28 mouse cellular contexts compared by ENCODE assay signal in the genomic region with DNA sequence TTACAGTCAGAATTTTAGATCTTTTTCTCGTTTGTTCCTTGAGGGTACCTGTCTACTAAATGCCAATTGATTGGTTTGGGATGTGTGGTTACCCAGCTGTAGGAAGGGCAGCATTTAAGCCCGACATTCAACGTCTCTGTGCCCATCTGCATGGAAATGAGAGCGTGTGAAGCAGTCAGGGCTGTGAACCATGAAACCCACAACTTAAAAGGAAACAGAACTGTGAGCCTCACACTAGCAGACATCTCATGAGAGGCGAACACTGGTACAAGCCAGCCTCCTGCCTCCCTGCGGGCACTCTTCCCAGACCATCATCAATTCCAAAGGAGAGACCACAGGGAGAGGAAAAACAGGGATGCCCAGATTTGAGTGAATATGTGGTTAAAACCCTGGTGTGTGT. TPM values are rescaled to one million over a fixed set of nuclear protein-coding genes. Genes with fewer than 3 reads are reported as not detected.
A peak's percentile ranks its signal among the peaks of the same experiment; 100 is the strongest.
DNase-seq lines count a peak whose midpoint lies in the region; ATAC-seq and TF ChIP-seq lines count a peak whose summit lies in the region.
"Had no signal": no experiment of that assay in that cellular context is flagged by ENCODE, and none has a peak within 500 bp of the region (broad histone marks: within the 10 kb centered on the region; RNA-seq: fewer than 3 reads in every experiment).

No protein-coding gene starts in this region.

- POLR2A ChIA-PET in Patski (lab: Charles Lee) = no interaction called here

- H3K27ac ChIP-seq in forebrain, embryonic 12.5 days = no peak overlapping the region
- H3K27ac ChIP-seq: hindbrain, embryonic 15.5 days; layer of hippocampus, adult 2 months; limb, embryonic 12.5 days; liver, embryonic 12.5 days; stomach, embryonic 15.5 days had no signal

- no peak for TF ChIP-seq CTCF in Patski (IDR thresholded peaks at IDR 0.05)

- DNase-seq in right cerebral cortex, postnatal 4 days = peak; percentile 29
- no peak for DNase-seq in right cerebral cortex, adult 2 months (ENCODE audit: low spot score in 2 of 2)
- DNase-seq in Patski (ENCODE audit: low read depth, low spot score) = peak; percentile 9
- peak; percentile 70 for DNase-seq in splenic B cell, adult 2 months (ENCODE audit: low read depth, low spot score)
- DNase-seq in layer of hippocampus, postnatal 14 days (ENCODE audit: low spot score in 2 of 2) = no peak
- DNase-seq: adrenal gland, postnatal 10 days; cerebellum, adult 2 months; gastrocnemius, postnatal 10 days; kidney, adult 9 months; kidney, postnatal 14 days; lung, adult 18-20 months; lung, postnatal 10 days had no signal

- no peak for ATAC-seq in Patski
- ATAC-seq in neutrophil, adult 5-6 weeks (ENCODE audit: extremely low read depth, insufficient number of reproducible peaks, low FRiP score, poor library complexity, severe bottlenecking) = peak; percentile 47; the same call in 1 of the 2 replicates
- ATAC-seq in forebrain, embryonic 12.5 days (ENCODE audit: low FRiP score) = no peak
- ATAC-seq: activated CD4-positive, CD25-positive, alpha-beta regulatory T cell, adult 4 months; forebrain, embryonic 14.5 days; intestine, embryonic 16.5 days; liver, embryonic 12.5 days had no signal

- H3K9ac ChIP-seq in forebrain, embryonic 12.5 days = no peak overlapping the region
- H3K9ac ChIP-seq: hindbrain, embryonic 15.5 days; limb, embryonic 12.5 days; liver, embryonic 12.5 days; stomach, embryonic 15.5 days had no signal

- H3K9me3 ChIP-seq in forebrain, embryonic 12.5 days = no peaks in the 10 kb centered on the region
- H3K9me3 ChIP-seq: hindbrain, embryonic 15.5 days; limb, embryonic 12.5 days; liver, embryonic 12.5 days; stomach, embryonic 15.5 days had no signal

- H3K4me3 ChIP-seq in forebrain, embryonic 12.5 days (replicated peaks) = no peak overlapping the region
- H3K4me3 ChIP-seq: erythroblast, embryonic 14.5 days; hindbrain, embryonic 15.5 days; layer of hippocampus, adult 2 months; limb, embryonic 12.5 days; liver, embryonic 12.5 days; stomach, embryonic 15.5 days had no signal

- CTCF ChIA-PET in Patski (lab: Charles Lee) = no interaction called here

- in situ Hi-C loops in Patski (cut with MboI; ENCODE audit: low pct_unique_long_range_greater_than_20kb) = no loop called here

- no peaks in the 10 kb centered on the region for H3K27me3 ChIP-seq in Patski
- H3K27me3 ChIP-seq in splenic B cell, adult 2 months (ENCODE audit: control insufficient read depth, insufficient read depth, low read length, poor library complexity, severe bottlenecking) = no peaks in the 10 kb centered on the region
- no peaks in the 10 kb centered on the region for H3K27me3 ChIP-seq in forebrain, embryonic 12.5 days
- H3K27me3 ChIP-seq: hindbrain, embryonic 15.5 days; limb, embryonic 12.5 days; liver, embryonic 12.5 days; stomach, embryonic 15.5 days had no signal

- no peak overlapping the region for H3K4me2 ChIP-seq in forebrain, embryonic 12.5 days
- H3K4me2 ChIP-seq: heart, embryonic 11.5 days; hindbrain, embryonic 15.5 days; limb, embryonic 12.5 days; liver, embryonic 12.5 days; midbrain, embryonic 11.5 days; stomach, embryonic 15.5 days had no signal

- H3K36me3 ChIP-seq in splenic B cell, adult 2 months (ENCODE audit: control insufficient read depth, insufficient read depth, low read length, poor library complexity, severe bottlenecking) = no peaks in the 10 kb centered on the region
- no peaks in the 10 kb centered on the region for H3K36me3 ChIP-seq in forebrain, embryonic 12.5 days (replicated peaks)
- H3K36me3 ChIP-seq: hindbrain, embryonic 15.5 days; limb, embryonic 12.5 days; liver, embryonic 12.5 days; stomach, embryonic 15.5 days had no signal

- H3K4me1 ChIP-seq in forebrain, embryonic 12.5 days = peaks cover 4% of the 10 kb centered on the region
- H3K4me1 ChIP-seq: limb, embryonic 12.5 days; stomach, embryonic 15.5 days had no signal

- 85% methylated on average over 6 of the region's 6 CpGs for WGBS in forebrain, embryonic 12.5 days

RNA-seq across cellular contexts. Expression of gene Bfsp1, which starts 22.1 kb away (rescaled TPM):
- polyA plus RNA-seq in Patski (2021) = 0.04 TPM
- 0.23 TPM in 1 of 2 replicates, not detected in the other for total RNA-seq in neutrophil, adult 5-6 weeks (2017)
- polyA plus RNA-seq in forebrain, embryonic 12.5 days (2016; fragmentation: Nextera tagmentation; extraction: Ambion mirVana) = 1.1 and 1.2 TPM in 2 replicates
- total RNA-seq in layer of hippocampus, postnatal 14 days (2021) = 1 to 10 TPM; 1.1 to 1.3 TPM
- total RNA-seq: common myeloid progenitor, adult 5-6 weeks; granulocyte monocyte progenitor cell, adult 5-6 weeks; hematopoietic stem cell, adult 5-6 weeks had no signal
- polyA plus RNA-seq: erythroblast, embryonic 14.5 days had no signal

Comparison
In these comparisons a context has a peak if more than half of its experiments do, and no peak if none do; other contexts are left out.
1. DNase-seq: peak in right cerebral cortex, postnatal 4 days (single experiment), Patski (single experiment) and splenic B cell, adult 2 months (single experiment); none in right cerebral cortex, adult 2 months (0 of 2) and layer of hippocampus, postnatal 14 days (0 of 2).